Mouse (Mus musculus) adrenal gland, postnatal 4 days (tissue): ENCODE results near the gene Slc13a3. TPM values are rescaled to one million over a fixed set of nuclear protein-coding genes. Genes with fewer than 3 reads are reported as not detected.

Source experiments
- DNase-seq, 2 experiments: peaks; one replicate each; pipeline ENCODE4 v3.0.0; 2021 to 2022; ENCODE audit warnings: low spot score in 2 of 2, mixed read lengths in 2 of 2
- total RNA-seq, 2 experiments: library from RNA; stranded (reverse); gene quantifications; 2 replicates each; pipeline ENCODE4 v1.2.3; 2021

The Slc13a3 gene
- total RNA-seq, 2 experiments from 2014 or later, result 10.3 to 17.0 TPM

DNA sequence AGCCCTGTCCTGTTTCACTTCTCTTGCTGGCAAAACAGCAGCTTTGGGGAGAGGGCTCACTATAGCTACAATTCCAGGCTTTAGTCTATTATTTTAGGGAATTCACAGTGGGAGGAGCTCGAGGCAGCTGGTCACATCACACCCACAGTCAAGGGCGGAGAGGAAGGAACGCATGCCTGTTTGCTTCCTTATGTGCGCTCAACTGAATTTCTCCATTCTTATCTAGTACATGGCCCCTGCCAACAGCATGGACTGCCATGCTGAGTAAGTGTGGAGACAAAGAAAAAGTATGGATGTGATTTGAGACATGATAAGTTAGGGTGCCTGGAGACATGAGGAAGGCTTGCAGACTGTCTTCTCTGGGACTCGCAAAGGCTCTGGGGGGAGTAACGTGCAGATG is 11.1 kb upstream of the Slc13a3 start:
- DNase-seq, result no peak

DNA sequence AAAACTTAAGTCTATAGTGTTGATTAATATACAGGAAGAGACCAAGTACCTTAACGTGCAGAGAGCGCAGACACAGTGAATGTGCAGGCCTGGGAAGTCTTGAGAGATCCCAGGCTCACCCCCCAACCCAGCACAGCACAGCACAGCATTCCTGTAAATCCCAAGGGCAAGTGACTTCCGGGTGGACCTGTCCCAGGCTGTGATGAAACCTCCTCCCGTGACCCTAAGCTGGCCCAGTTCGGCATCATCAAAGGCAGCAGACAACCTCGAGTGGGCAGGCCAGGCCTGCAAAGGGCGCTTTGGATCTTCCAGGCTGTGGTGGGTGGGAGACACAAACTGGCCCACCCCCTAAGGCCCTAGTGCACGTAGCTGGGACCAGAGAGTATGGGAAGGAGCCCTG is 9.0 kb upstream of the Slc13a3 start:
- DNase-seq, result no peak

DNA sequence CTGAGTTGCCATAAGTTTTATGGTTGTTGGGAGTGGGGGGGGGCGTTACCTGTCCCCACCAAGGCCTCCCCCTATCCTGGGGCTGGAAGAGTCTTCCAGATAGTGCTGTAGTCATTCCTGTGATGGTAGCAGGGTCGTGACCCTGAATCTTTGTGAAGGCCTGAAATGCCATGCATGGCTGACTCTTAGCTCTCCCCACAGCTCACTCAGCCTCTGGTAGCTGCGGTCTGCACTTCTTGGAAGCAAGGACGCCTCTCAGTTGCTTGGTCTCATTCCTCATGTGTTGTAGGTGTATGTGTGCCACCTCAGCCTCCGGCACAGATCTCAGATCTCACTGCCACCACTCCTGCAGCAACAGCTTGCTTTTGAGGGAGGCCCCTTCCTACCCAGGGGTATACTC is 2.8 kb upstream of the Slc13a3 start:
- no peak for DNase-seq

DNA sequence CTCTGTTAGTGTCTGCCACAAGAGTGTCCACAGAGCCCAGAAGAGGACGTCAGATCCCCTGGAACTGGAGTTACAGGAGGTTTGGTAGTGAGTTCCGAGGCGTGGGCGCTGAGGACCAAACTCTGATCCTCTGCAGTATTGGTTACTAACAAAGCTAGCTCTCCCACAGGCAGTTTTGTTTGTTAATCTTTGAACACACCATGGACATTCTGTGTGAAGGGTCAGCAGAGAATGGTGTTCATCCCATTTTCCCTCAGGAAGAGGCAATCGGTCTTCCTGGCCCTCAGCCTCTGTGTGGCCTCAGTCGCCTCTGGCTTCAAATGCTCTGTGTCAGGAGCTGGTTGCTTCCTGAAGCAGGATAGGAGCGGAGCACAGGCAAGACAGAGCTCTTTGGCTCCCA is 2.4 kb upstream of the Slc13a3 start:
- DNase-seq, result no peak

DNA sequence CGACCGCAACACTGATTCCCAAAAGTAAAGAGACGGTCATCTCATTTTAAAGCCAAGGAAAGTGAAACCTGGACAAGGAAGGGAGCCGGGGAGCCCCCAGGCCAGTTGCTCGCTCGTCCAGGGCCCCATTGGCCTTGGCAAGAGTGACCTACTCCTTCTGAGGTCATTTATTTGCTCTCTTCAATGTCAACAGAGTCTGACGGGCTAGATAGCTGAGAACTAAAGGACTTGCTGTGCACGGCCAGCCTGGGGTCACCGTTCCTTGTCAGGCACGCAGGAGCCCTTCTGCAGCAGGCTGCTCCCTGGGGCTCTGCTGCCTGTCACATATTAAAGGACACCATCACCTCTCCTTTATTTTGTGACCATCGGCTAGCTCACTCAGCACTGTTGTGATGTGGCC is 1.1 kb downstream of the Slc13a3 start:
- no peak for DNase-seq

DNA sequence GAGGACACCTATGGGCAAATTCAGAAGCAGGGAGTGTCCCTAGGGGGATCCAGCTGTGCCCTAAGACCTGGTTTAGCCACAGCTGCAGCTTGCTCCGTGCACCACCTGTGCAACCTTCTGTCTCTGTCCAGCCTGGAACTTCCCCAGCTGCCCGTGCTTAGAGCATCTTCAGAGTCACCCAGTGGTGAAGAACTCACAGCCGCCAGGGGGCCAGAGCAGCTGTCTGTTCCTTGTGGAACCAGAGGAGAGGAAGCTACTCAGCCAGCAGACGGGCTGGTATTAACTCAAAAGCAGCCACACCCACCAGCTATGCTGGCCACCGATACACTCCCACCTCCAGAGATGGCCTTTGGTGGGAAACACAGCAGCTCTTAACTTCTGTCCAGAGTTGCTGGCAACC is 2.9 kb downstream of the Slc13a3 start:
- DNase-seq, result no peak

DNA sequence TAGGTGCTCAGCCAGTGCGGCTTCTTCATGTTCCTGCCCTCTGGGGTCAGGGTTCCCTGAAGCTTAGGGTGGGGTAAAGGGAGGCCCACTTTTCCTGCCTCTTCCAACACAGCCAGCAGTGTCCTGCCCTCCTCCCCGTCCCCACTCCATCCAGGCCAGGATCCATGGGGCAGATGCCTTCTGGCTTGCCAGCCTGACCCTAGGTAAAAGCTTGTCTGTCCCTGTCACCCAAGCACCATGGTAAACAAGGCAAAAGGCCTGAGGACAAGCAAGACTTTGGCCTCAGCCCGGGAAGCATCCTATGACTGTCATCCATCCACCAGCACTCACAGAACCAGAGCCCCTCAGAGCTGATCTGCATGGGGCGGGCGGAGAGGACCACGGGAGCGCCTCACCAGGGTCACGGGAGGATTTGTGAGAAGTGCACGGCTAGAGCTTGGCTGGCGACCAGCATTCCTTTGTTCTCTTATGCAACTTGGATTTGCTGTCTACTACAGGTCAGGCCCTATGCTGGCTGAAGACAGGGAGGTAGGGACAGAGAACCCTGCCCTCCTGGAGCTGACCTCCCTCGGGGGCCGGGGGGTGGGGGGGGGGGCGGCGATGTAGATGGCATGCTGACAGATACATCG is 5.1 kb downstream of the Slc13a3 start:
- DNase-seq, result no peak

DNA sequence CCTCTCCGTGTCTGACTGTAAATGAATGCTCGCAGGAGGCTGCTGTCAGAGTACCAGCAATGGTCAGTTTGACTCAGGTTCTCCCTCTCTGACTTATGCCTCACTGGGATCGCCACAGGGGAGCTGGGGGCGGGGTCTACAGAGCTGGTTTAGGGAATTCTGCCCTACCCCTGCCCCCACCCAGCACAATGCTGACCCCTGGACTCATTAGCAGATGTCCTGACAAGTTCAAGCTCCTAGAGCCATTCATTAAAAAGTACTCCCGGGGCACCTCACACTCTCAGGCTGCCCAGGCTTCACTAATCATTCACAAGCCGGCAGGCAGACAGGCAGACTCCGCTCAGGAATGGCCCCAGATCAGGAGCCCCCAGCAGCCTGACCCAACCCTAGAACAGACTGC is 13.4 kb downstream of the Slc13a3 start:
- no peak for DNase-seq

DNA sequence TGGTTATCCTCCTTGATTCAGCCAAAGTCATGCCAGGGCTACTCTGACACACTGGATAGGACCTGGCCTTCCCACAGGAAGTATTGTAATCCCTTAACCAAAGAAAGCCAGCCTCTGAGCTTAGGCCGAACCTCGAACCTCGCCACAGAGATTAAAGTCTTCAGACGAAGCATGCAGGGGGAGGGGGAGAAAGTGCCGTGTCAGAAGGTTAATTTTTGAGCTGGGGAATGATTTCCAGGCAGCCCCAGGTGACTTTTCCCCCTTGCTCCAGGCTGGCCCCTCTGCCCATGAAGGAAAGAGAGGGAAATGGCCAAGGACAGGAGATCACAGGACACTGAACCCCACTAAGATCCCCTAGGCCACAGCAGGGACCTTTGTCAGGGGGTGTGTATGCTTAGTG is 14.8 kb downstream of the Slc13a3 start:
- no peak for DNase-seq

DNA sequence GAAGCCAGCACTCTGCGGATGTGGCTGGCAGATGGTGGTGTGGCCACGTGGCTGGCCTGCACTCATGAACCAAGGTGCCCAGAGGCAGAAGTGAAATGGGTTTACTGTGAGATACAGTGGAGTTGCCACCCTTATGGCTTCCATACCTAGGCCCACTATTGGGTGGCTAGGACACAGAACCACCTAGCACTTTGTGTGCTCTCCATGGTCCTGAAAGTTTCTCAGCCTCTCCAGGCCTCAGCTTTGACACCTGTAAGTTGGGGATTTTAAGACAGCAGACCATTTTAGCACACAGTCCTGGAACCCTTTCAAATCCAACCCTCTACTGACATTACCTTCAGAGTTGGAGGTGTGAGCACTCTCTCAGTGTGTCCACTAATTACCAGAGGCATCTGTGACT is 16.3 kb downstream of the Slc13a3 start:
- no peak for DNase-seq

DNA sequence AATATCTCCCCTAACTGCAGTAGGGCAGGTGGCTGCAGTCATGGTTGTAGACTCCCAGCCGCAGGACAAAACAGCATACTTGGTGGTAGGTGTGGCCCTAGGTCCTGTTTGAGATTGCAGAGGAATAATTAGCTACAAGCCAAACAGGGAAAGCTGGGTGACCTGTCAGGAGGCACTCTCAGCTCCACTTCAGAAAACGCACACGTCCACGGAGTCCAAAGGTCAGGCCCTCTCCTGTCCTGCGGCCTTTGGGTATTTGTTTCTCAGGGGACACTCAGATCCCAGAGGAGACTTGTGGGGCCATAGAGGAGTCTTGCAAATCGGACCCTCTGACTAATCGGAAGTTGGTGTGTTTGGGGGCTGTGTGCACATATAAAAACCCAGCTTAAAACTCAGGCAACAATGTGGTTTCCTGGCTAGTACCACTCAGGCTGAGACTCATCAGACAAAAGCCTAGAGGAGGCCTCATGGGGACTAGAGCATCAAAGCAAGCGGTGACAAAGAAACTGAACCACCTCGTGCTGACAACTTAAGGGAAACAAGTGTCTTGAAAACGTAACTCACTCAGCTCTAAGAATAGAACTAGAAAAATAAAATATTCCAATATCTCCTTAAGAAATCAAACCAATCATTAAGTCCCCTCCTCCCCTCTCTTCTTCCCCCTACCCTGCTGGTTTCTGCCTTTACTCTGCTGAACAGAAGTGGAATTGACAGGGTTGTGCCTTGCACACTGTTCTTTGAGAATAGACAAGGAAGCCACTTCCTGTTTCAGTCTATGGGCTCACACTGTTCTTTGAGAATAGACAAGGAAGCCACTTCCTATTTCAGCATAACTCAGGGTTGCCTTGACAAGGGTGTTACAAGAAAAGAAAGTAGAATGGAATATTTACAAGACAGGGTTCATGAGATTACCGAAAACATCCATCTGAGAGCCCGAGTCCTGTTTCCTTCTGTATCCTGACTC is 20.0 kb downstream of the Slc13a3 start:
- DNase-seq, result no peak

DNA sequence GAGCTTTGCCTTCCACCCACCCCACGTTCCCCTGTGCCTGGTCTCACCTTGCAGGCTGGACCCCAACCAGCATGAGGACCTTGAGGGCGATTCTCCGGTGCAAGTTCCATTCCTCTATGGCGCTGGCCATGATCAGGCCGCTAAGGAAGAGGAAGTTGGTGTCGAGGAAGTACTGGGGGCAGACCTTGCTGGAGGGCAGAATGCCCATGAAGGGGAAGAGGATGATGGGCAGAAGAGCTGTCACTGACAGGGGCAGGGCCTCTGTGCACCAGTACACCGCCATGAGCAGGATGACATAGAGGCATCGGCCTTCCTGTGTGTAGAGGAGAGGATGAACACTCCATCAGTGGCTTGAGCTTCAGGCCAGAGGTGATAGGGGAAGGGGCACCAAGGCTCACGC is 24.6 kb downstream of the Slc13a3 start:
- DNase-seq, result no peak

DNA sequence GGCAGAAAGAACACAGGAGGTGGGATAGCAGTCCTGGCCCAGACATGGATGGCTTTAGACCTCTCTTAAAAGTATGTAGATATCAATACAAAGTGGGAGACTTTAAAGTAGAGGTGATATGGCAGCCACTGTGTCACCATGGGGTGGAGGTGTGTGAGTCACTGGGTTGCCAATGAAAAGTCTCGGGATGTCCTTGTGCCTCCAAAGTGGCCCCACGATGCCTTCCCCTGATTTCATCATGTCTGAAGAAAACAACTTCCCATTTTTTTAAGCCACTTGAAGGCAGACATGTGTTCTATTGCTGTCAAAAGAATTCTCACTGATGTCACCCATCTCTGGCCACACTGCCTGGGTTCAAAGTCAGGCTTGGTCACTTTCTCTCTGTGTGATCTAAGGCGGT is 28.2 kb downstream of the Slc13a3 start:
- no peak for DNase-seq

DNA sequence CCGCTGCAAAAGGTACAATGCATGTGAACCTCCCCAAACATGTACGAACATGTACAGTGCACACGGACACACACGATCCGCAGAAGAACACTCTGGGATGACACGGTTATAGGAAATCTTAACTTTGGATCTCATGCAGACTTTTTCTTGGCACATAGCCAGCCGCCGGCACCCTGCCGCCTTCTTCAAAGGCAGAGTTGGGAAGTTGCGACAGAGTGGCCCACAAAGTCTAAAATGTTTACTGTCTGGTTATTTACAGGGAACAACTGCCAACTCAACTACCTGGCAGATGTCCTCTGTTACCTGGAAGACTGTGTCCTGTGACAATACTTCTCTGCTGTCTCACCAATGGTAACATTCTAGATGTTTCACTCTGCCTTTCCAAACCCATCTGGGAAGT is 30.0 kb downstream of the Slc13a3 start:
- peak in 1 of 2 experiments; percentile 26 for DNase-seq

DNA sequence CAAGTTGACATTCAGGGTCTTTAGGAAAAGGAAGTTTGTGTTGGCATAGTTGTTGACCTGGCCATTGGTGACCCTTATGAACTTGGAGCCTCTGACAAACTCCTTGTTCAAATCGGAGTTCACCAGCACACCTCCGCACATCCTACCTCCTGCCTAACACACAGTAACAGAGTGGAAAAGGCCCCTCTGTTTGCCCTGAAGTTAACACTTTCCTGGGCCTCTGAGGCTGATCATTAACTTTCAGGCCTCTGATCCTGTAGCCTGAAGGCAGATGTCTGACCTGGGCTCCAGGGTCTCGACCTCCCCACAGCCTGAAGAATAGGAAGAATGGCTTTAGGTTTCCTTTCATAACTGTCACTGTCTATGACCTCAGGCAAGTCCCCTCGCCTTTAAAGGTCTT is 31.4 kb downstream of the Slc13a3 start:
- DNase-seq, result no peak

DNA sequence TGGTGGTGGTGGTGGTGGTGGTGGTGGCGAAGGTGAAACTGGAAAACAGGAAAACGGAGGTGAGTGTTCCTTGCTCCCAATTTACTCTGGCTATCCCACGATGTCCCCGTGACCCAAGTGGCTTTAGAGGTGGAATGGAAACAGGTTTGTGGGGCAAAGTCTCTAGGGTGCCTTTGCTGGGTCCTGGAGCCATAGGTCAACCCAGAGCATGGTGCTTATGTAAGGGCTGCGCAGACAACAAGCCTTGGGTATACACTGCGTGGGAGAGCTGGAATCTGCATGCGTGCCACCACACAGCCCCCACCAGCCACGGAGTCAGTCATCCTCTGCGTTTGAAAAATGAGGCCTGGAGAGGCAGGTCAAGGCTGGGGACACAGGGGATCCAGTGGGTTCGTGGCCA is 33.4 kb downstream of the Slc13a3 start:
- no peak for DNase-seq

DNA sequence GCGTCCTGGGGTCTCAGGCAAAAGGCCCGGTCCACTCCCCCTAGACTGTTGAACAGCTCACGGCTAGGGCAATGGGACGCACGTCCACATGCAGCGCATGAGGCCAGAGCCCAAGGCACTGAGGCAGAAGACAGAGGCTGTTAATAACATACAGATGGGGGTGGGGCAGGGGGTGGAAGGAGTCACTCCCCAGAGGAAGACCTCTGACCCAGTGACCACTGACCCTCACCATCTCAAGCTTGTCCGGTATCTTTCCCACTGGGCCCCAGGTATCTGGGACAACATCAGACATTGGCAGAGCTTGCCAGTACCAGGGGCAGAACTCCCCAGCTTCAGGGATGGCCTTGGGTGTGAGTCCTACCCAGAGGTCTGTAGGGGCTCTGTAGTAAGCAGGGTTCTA is 34.1 kb downstream of the Slc13a3 start:
- no peak for DNase-seq

DNA sequence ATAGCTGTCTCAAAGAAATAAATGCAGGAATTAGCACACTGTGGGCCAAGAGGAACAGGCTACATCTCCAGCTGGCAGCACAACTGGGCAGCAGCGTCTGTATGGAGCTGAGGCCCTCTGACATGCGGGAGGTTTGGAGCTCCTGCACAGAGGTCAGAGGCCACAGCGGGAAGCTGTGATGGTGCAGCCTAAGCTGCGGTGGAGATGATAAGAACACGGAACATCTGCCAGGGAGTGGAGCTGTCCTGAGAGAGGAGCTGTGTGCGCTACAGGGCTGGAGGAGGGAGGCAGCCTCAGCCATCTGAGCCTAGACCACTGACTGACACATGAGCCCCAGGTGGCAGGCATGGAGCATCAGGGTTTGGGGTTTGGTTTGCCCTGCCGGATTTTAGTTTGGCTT is 44.3 kb downstream of the Slc13a3 start:
- no peak for DNase-seq

DNA sequence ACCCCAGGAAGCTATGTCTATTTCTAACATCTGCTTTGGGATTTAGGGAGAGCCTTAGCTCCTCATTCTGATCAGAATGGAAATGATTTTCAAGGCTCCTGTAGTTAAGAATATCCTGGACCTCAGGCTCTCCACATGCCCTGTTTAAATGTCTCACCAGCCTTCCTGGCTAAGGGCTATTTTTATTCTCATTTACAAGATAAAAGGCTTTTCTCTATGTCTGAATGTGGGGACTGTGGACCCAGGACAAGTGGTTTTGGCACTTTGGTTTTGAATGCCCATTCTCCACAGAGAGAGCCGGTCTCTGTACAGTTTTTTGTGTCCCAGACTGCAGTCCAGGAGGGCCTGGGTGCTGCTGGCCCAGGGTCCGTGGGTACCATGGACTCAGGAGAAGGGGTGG is 52.8 kb downstream of the Slc13a3 start:
- DNase-seq, result no peak

DNA sequence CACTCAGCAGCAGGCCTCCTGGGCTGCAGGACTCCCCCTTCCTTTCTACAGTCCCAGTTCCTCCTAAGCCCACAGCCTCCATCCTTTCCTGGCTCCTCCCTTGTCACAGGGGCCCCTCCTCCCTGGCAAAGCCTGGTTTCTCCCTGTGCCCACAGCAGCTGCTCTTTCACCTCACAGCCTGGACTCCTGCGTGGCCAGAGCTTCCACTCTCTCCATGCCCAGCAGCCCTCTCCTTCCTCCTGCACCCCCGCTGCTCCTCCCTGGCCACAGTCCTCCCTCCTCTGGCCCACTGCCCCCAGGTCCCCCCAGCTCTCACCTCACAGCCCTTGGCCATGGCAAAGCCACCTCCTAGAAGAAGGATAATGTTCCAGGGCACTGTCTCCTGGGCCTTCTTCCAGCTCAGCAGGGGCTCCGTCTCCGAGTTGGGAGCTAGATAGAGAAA is 53.3 kb downstream of the Slc13a3 start:
- DNase-seq, result no peak

DNA sequence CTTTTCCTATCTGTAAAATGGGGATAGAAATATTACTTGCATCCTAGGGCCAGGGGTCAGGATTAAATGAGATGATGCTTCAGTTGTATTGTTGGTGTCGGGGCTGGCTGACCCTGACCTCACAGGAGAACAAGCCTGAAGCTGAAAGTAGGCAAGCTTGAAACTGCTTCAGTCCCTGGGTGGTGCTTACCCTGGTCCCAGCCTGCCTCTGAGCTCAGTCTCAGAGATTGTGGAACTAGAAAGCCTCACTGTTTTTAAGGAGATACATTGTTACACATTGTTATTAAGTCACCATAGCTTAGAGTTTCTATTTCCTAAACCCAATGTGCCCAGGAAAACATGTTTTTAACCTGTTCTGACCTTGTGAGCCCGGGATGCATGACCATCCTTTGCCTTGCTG is 54.5 kb downstream of the Slc13a3 start:
- no peak for DNase-seq

DNA sequence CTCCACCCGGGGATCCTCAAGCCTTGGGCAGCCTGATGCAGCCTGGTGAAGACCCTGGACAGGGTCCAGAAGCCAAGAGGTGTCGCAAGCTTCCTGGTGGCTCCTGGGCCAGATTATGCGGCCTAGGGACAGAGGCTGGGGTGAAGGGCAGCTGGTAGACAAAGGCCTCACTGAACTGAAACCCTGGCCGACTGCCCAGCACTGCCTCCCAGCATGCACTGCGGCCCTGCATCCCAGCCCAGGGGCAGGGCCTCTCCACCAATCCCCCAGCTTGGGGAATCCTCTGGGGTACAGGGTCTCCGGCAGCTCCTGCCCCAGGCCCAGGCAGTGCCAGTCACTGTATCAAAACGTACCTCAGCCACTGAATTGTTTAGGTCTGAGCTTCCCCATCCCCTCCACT is 55.7 kb downstream of the Slc13a3 start:
- peak; percentile 25 to 36 for DNase-seq

DNA sequence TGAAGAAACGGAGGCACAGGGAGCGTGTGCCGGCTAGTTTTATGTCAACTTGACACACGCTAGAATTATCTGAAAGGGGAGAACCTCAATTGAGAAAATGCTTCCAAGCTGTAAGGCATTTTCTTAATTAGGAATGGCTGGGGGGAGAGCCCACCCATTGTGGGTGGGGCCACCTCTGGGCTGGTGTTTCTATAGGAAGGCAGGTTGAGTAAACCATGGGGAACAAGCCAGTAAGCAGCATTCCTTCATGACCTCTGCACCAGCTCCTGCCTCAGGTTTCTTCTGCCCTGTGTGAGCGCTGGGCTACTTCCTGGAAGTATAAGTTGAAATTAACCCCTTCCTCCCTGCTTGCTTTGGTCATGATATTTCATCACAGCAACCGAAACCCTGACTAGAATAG is 57.2 kb downstream of the Slc13a3 start:
- DNase-seq, result no peak
